Mouse (Mus musculus): ENCODE results near the gene Tmem50b.
A peak's percentile ranks its signal among the peaks of the same experiment; 100 is the strongest.

The Tmem50b gene

DNA sequence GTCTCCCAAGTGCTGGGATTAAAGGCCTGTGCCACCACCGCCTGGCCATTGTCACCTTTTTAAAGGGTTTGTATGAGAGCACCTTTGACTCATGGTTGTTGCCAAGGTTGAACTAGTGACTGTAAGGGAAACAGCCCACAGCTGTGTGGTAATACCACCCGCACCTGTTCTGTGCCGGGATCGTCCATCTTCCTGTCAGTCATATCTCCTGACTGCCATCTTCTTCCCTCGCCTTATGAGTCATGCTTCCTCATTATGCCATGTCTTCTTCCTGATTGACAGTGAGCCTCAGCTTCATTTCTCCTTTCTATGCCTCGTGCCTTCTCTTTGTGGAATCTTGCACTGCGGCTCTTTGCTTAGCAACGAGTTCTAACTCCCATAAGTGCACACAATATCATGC, 9.4 kb upstream of the Tmem50b start:
- DNase-seq: no peak

DNA sequence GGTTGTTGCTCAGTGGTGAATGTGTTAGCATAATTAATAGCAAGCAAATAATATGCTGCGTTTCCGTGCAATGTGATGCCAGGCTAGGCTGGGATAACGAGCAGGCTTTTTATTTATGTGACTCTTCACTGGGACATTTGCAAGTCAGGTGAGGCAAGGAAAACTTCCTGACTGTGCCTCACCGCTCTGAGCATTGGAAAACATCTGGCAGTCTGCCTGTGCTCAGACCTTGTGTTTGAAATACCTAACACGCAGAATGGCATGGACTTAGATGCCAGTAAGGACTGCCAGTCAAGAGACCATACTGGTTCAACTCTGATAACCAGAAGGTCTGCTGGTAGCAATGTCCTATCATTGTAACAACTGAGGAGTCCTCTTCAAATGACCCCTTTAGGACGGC, 7.6 kb upstream of the Tmem50b start:
- no peak for DNase-seq

DNA sequence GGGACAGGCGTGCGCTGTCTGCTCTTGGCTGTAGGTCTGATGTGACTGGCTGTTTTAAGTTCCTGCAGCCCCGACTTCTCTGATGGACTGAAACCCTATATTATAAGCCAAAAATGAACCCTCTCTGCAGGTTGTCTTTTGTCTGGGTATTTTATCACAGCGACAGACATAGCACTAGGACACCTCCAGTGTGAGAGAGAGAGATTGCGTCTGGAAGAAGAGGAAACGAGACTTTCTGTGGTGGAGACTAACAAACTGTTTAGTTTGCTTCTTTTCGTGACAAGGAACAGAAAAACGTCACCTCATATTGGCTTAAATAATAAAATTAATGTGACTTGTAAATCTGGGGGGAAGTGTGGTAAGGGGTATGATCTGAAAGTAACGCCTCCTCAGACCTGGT, 4.1 kb upstream of the Tmem50b start:
- DNase-seq: peak; percentile 32 to 49

DNA sequence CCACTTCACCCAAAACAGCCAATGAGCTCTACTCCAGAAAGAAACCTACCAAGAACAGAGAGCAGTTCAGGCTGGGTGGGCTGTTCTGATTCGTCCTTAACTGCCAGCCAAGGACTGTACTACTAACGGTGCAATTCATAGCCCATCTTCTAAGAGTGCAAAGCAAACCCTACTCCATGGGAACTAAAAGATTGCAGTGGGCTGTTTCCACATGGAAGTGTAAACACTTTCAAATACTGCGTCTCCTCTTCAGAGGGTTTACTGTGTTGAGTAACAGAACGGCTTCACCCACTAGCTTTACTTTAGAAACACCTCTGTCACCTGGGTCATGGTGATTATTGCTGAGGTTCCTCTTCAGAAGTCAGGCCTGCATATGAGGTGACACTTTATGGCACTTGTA, 3.5 kb upstream of the Tmem50b start:
- DNase-seq: no peak

- no peak for DNase-seq
These were observed 1.6 kb upstream of the Tmem50b start for GRCm38 (mm10) chr16:91599242-91599641.

DNA sequence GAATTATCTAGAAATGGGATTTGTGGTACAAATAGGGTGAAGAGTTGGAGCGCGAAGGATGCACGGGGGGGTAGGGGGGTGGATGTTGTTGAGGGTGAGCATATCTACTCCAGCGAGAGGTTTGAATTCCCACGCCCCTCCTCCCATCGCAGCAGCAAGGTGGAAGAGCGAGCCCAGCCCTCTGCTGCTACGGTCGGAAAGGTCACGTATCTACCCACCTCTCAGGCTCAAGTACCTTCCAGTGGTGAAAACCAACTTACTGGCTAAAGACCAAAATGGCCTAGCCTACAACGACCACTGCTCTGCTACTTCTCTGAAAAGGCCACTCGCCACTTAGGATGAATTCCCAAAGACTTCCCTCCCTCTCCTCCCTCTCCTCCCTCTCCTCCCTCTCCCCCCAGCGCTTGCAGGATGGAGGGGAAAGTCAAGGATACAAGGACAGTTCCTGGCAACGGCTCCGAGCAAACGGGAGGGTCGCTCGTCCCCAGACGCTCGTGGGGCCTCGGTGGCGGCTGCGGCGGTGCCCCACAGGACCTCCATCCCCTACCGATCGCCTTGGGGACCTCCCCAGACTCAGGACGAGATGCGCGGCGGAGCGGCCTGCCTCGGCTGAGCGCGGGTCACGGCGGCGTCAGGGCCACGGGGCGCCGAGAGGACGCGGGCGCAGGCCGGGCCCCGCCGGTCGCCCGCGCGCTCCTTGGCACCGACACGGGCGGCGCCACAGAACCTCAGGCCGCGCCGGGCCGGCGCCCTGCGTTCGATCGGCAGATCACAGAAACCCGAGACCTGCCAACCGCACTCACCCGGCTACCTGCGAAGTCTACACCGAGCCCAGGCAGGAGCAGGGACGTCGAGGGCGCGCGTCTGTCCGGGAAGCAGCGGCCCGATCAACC, 575 bp downstream of the Tmem50b start:
- peak; percentile 43 to 51 for DNase-seq

- DNase-seq: peak; percentile 41 to 53
These were observed 1.2 kb downstream of the Tmem50b start for GRCm38 (mm10) chr16:91596397-91596778.

GRCm38 (mm10) chr16:91595076-91595475, 2.5 kb downstream of the Tmem50b start:
- no peak for DNase-seq

DNA sequence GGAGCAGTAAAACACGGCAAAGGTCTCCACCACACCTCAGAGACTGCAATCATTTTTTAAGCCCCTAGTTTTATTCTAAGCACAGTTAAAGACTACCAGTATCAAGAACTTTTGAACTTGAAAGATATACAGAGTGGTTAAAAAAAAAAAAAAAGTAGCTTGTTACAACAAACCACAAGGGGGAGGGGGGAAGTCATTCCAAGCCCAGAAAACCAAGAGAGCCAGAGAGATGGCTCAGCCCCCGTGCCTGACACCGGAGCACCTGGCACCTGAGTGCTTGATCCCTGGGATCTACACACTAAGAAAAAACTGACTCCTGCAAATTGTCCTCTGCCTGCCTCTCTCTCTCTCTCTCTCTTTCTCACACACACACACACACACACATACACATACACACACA, 4.3 kb downstream of the Tmem50b start:
- no peak for DNase-seq

GRCm38 (mm10) chr16:91592162-91592561, 5.4 kb downstream of the Tmem50b start:
- DNase-seq: no peak

- no peak for DNase-seq
These were observed 8.9 kb downstream of the Tmem50b start for GRCm38 (mm10) chr16:91588703-91589102.

DNA sequence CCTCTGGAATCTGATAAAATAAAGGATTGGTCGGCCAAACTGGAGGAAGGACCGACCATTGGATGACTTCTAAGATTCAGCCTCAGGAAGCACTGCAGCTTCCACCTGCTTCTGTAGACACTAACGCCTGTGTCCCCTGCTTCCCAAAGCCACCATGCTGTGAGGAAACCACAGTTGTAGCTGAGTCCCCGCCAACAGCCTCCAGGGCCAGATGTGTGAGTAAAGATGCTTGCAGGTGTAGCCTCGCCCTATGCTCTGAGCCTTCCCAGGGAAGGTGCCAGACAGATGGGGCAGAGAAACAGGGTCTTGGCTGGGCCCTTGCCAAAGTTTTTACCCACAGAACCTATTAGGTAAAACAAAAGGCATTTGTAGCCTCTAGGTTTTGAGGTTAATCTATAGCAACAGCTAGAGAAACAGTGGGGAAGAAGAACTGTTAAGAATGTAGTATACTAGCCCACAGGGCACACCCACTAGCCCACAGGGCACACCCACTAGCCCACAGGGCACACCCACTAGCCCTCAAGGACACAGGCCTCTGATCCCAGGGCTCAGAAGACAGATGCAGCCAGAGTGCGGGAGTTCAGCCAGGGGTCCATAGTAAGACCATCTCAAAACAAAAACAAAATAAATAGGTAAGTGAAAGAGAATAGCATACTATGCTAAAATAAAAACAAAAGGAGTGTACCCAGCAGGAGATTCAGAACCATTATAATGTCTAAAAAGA, 9.7 kb downstream of the Tmem50b start:
- no peak for DNase-seq

DNA sequence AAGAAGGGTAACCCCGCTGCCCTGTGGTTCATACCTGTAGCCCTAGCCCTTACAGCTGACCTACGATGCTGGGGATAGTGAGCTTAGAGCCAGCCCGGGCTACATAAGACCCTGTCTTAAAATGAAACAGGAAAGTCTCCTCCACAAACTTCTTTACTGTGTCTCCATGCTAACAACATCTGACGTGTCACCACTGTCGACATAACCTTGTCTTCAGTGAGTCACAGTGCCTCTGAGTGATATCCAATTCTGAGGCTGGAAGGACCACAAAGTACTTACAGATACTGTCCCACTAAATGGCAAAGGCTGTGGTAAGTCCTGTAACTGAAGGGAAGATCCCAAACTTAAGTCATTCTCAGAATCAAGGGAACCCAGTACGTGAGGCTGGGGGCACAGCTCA, 11.4 kb downstream of the Tmem50b start:
- no peak for DNase-seq

GRCm38 (mm10) chr16:91585617-91586016, 12.0 kb downstream of the Tmem50b start:
- DNase-seq: no peak

DNA sequence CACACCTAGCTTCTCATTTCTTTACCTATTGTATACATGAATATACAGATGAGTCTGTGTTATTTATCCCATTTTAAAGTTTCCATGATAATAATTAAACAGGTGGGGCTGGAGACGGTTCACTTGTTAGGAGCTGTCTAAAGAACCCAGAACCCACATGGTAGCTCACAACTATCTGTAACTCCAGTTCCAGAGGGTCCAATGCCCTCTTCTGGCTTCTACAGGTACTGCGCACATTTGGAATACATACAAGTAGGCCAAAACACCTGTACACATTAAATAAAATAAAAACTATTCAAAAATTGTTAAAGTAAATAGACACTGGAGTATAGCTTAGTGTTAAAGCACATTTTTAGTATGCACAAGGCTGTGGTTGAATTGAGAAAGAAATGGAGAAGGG, 15.3 kb downstream of the Tmem50b start:
- peak; percentile 73 to 75 for DNase-seq

DNA sequence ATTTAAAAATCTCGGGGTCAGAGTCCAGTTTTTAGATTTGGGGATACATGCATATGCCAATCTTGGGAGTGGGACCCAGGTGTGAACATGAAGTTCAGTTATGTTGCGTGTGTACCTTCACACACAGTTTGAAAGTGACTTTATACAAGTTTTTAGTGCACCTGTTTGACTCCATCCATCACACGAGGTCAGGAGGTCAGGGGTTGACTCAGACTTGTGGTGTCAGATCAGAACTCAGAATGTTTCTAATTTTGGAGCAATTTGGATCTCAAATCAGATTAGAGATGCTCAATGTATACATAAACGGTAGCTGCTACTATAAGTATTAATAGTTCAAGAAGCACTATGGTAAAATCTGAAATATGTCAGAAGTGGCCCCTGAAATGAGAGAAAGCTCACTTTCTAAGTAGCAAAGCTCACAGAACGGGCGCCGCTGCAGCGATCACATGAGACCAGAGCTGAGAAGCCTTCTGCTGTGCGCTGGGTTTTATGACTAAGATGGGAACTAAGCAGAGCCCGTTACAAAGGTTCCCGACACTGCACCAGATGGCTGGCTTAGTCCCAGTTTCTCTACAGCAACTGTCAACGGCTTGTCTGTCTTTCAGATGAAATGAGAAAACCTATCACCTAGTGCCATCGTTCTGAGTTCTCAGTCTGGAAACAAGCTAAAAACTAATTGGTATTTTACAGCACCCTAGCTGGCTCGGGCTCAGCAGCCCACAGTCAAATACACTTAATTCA, 18.4 kb downstream of the Tmem50b start:
- DNase-seq: no peak

DNA sequence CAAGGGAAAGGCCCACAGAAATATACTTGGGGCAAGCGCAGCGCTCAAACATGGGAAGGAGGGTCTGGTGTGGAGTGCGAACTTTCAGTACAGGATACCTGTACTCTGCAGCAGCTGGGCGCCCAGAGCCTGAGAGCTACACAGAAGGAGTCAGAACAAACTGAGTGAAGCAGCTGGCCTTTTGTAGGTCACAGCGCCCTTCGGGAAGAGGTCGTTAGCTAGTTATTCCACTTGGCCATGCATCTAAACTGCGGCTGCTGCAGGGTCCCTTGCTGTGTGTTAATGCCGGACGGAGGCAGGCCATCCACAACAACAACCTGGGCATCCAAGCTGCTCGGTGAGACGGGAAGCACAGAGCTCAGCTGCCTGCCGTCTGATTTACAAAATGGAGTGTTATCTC, 22.4 kb downstream of the Tmem50b start:
- no peak for DNase-seq

DNA sequence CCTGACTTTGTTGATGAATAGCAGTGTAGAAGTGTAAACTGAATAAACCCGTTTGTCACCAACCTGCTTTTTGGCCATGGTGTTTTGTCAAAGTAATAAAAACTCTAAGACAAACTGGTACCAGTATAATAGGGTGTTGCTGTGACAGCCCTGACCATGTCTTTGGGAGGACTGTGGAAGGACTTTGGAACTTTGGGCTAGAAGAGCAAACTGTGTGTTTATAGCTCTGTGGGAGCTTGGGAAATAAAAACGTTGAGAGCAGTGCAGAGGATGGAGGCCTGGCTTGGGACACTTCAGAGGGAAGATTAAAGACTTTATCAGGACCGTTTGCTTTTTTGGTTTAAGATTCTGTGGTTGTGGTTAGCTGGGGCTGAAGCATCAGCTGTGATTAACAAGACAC, 26.5 kb downstream of the Tmem50b start:
- DNase-seq: no peak

DNA sequence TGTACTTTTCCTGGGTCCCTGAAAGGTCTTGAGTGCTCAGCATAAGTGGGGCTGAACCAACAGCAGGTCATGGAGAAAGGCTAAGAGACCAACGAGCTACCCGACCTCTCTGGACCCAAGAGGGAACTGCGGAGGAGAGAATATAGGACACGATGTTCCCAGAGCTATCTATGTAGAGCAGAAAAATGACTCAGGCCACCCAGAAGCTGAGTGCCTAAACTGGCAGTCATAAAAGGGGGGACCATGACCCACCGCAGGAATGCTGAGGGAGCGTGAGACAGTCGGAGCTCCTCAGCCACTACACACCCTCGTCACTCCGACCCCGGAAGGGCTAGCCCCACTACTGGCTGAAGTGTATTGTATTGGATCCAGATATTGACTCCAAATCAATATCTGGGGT, 28.6 kb downstream of the Tmem50b start:
- DNase-seq: no peak

DNA sequence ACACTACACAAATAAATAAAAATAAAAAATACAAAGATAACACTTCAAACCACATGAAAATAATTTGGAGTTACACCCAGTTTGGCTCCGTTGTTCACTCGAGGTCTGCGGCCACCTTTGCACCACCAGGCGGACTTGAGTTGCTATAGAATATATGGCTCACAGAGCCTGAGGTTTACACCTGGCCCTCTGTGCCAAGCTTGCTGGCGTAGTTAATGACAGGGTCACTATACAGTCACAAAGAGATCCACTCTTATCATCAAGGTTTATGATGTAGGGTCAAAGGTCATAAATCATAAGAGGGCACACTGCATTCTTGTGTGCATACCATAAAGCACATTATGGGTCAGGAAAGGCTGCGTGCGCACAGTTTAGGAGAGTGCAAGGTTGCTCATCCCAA, 31.6 kb downstream of the Tmem50b start:
- no peak for DNase-seq

GRCm38 (mm10) chr16:91565292-91565951, 32.2 kb downstream of the Tmem50b start:
- no peak for DNase-seq

GRCm38 (mm10) chr16:91564580-91565291, 32.9 kb downstream of the Tmem50b start:
- DNase-seq: no peak

Data from B cell, adult 2 months (primary cell).